21 mouse cellular contexts compared by ENCODE assay signal in genomic region chr7:80602574-80602973, GRCm38 (mm10).
A peak's percentile ranks its signal among the peaks of the same experiment; 100 is the strongest.
DNase-seq lines count a peak whose midpoint lies in the region; ATAC-seq lines count a peak whose summit lies in the region.
"Had no signal": no experiment of that assay in that cellular context is flagged by ENCODE, and none has a peak within 500 bp of the region (broad histone marks: within the 10 kb centered on the region; RNA-seq: fewer than 3 reads in every experiment).

No protein-coding gene starts in this region.

- intact Hi-C loops in left cerebral cortex, postnatal 36 days (cut with DNase I), result no loop called here

- DNase-seq in frontal cortex, postnatal 25 days (ENCODE audit: low spot score in 2 of 2), result no peak
- peak; percentile 55 for DNase-seq in right cerebral cortex, adult 18-20 months
- DNase-seq in right cerebral cortex, postnatal 4 days, result no peak
- DNase-seq in left cerebral cortex, postnatal 36 days (ENCODE audit: low spot score in 2 of 2), result peak; percentile 25 to 31
- DNase-seq in c-Kit-positive CD71-positive TER-119-positive erythroid progenitor cells, embryonic 14.5 days (ENCODE audit: low spot score), result no peak
- no peak for DNase-seq in gastrocnemius, adult 18-20 months (ENCODE audit: low spot score)
- DNase-seq: adrenal gland, postnatal 36 days; cerebellum, adult 11-12 months; gastrocnemius, postnatal 14 days; heart, postnatal 4 days; kidney, adult 8-10 months; kidney, postnatal 10 days; lung, adult 18-20 months; lung, postnatal 10 days; thymus, adult 2 months; thymus, postnatal 4 days had no signal

- peak; percentile 90 for ATAC-seq in frontal cortex, adult (ENCODE audit: low TSS enrichment)
- ATAC-seq: forebrain, embryonic 15.5 days; hindbrain, embryonic 16.5 days; intestine, embryonic 15.5 days; Patski had no signal

Comparison
In these comparisons a context has a peak if more than half of its experiments do, and no peak if none do; other contexts are left out.
1. DNase-seq: peak in right cerebral cortex, adult 18-20 months (single experiment) and left cerebral cortex, postnatal 36 days (2 of 2); none in frontal cortex, postnatal 25 days (0 of 2), right cerebral cortex, postnatal 4 days (single experiment), c-Kit-positive CD71-positive TER-119-positive erythroid progenitor cells, embryonic 14.5 days (single experiment) and gastrocnemius, adult 18-20 months (single experiment).